Mouse (Mus musculus) liver, embryonic 15.5 days (tissue): ENCODE measurements around the gene St6gal1. TPM values are rescaled to one million over a fixed set of nuclear protein-coding genes. Genes with fewer than 3 reads are reported as not detected.

Experiments used
- ATAC-seq: fragments of 200-750 bp; cut with Nextera tagmentation; 2 replicates; pipeline ENCODE4 v1.8.0; 2017; ENCODE audit warnings: moderate number of reproducible peaks, mild to moderate bottlenecking, moderate library complexity; ENCODE audit not compliant: insufficient read depth
- H3K27ac ChIP-seq: fragments of 300-500 bp; sonication (generic); replicated peaks from 2 replicates; pipeline ENCODE4 v1.5.1; 2015; ENCODE audit warnings: mild to moderate bottlenecking, inconsistent platforms
- H3K27me3 ChIP-seq: fragments of 300-500 bp; sonication (generic); 2 replicates; pipeline ENCODE4 v1.6.1; 2015; ENCODE audit warnings: mild to moderate bottlenecking, inconsistent platforms
- H3K36me3 ChIP-seq: fragments of 300-500 bp; sonication (generic); replicated peaks from 2 replicates; pipeline ENCODE4 v1.6.1; 2015; ENCODE audit warnings: moderate library complexity, mild to moderate bottlenecking, inconsistent platforms
- H3K4me1 ChIP-seq: fragments of 300-500 bp; sonication (generic); replicated peaks from 2 replicates; pipeline ENCODE4 v1.6.1; 2015; ENCODE audit warnings: inconsistent platforms
- H3K4me2 ChIP-seq: fragments of 300-500 bp; sonication (generic); 2 replicates; pipeline ENCODE4 v1.6.1; 2015; ENCODE audit warnings: moderate library complexity, mild to moderate bottlenecking, inconsistent platforms
- H3K4me3 ChIP-seq: fragments of 300-500 bp; sonication (generic); replicated peaks from 2 replicates; pipeline ENCODE4 v1.5.1; 2015; ENCODE audit warnings: mild to moderate bottlenecking, inconsistent platforms
- H3K9ac ChIP-seq: fragments of 300-500 bp; sonication (generic); 2 replicates; pipeline ENCODE4 v1.6.1; 2015; ENCODE audit warnings: moderate library complexity, mild to moderate bottlenecking, inconsistent platforms
- H3K9me3 ChIP-seq: fragments of 300-500 bp; sonication (generic); replicated peaks from 2 replicates; pipeline ENCODE4 v1.6.1; 2016; ENCODE audit warnings: inconsistent platforms
- WGBS: fragments of 180-500 bp; shearing (Covaris S2); methylation state at CpG from one replicate; pipeline ENCODE4 v1.1.7; 2015; ENCODE audit warnings: mixed read lengths; ENCODE audit not compliant: insufficient replicate concordance; 5-methylcytosine and 5-hydroxymethylcytosine counted together
- polyA plus RNA-seq: library from polyadenylated mRNA; unstranded; fragments of >200 nt; fragmentation: Nextera tagmentation; extraction: Ambion mirVana; gene quantifications from 2 replicates; pipeline ENCODE4 v1.2.1, GENCODE M21; 2015

The St6gal1 gene
- polyA plus RNA-seq, 1 experiment from 2014 or later: 12.9 TPM

- Histone ChIP-seq H3K27me3 (no peaks in the 10 kb centered on the region), H3K4me2 (no peak overlapping the region), H3K36me3 (no peaks in the 10 kb centered on the region), H3K4me3 (no peak overlapping the region), H3K9me3 (no peaks in the 10 kb centered on the region), H3K27ac (no peak overlapping the region), H3K4me1 (0 out of 2 replicates have a peak, but pooled peaks cover 2% of the 10 kb centered on the region), H3K9ac (no peak overlapping the region)
- no peak for ATAC-seq
- 13% methylated on average over 4 of the region's 4 CpGs for WGBS
Measured at GRCm38 (mm10) chr16:23401463-23401862, 176.9 kb downstream of the St6gal1 start.

GRCm38 (mm10) chr16:23401959-23402358, 177.4 kb downstream of the St6gal1 start:
- WGBS: 34% methylated on average over 3 of the region's 3 CpGs
- H3K27me3 ChIP-seq: no peaks in the 10 kb centered on the region
- H3K27ac ChIP-seq: no peak overlapping the region
- no peaks in the 10 kb centered on the region for H3K36me3 ChIP-seq
- no peaks in the 10 kb centered on the region for H3K9me3 ChIP-seq
- H3K4me3 ChIP-seq: no peak overlapping the region
- 0 out of 2 replicates have a peak, but pooled peaks cover 2% of the 10 kb centered on the region for H3K4me1 ChIP-seq
- ATAC-seq: no peak
- H3K4me2 ChIP-seq: no peak overlapping the region
- no peak overlapping the region for H3K9ac ChIP-seq

DNA sequence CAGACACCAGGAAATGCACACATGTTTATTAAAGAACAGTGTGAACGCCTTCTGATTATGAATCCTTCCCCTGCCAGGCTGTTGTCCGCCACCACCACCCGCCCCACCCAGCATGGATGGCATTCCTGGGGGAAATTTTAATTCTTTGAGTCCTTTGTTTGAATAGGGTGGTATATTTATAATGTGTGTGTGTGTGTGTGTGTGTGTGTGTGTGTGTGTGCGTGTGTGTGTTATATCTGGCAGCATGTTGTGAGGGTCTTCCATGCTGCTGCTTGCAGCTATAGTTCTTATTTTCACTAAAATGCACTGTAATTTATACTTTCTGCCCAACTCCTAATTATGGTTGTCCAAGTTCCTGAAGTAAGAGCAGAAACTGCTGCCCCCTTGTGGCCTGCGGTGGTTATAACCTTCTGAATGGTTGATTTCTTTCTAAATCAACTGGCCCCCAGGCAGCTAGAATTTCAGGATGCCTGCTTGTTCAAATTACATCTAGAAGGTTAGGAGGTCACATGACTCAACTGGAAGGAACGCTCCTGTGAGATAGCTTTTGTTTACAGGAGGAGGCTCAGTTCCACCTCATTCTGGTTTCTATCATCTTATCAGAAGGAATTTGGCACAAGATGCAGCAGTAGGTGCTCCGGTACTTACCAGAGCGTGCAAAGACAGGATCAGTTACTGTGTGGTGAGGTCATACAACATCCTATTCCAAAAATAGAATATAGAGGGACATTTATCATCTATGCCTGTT, 178.6 kb downstream of the St6gal1 start:
- H3K9ac ChIP-seq: no peak overlapping the region
- ATAC-seq: no peak
- no peak overlapping the region for H3K27ac ChIP-seq
- no peaks in the 10 kb centered on the region for H3K9me3 ChIP-seq
- 0 out of 2 replicates have a peak, but pooled peaks cover 2% of the 10 kb centered on the region for H3K4me1 ChIP-seq
- H3K36me3 ChIP-seq: no peaks in the 10 kb centered on the region
- H3K27me3 ChIP-seq: no peaks in the 10 kb centered on the region
- H3K4me2 ChIP-seq: no peak overlapping the region
- 40% methylated on average over 8 of the region's 8 CpGs for WGBS
- no peak overlapping the region for H3K4me3 ChIP-seq

Other genes with a start within 250 kb of the St6gal1 start
- 66.0 and 93.3 TPM in 2 replicates for gene Kng2, start 195.3 kb upstream of the St6gal1 start, polyA plus RNA-seq
- 918 and 1,131 TPM in 2 replicates for gene Kng1, start 166.9 kb upstream of the St6gal1 start, polyA plus RNA-seq
- gene Eif4a2, start 117.3 kb upstream of the St6gal1 start, polyA plus RNA-seq: 58.3 and 60.6 TPM in 2 replicates
- gene Rfc4, start 97.0 kb upstream of the St6gal1 start, polyA plus RNA-seq: 119 and 137 TPM in 2 replicates
- not detected in 2 replicates for gene Adipoq, start 78.2 kb upstream of the St6gal1 start, polyA plus RNA-seq
- gene Rtp1, start 204.4 kb downstream of the St6gal1 start, polyA plus RNA-seq: not detected in 2 replicates